Mouse (Mus musculus) forebrain, embryonic 10.5 days (tissue): ENCODE results near the gene Rassf5. TPM values are rescaled to one million over a fixed set of nuclear protein-coding genes. Genes with fewer than 3 reads are reported as not detected.

Source experiments
- DNase-seq: peaks from one replicate; pipeline ENCODE4 v3.0.0-alpha.2; 2017; ENCODE audit warnings: low spot score; ENCODE audit errors: extremely low spot score
- H3K27ac ChIP-seq: fragments of 300-500 bp; sonication (generic); 2 replicates; pipeline ENCODE4 v1.5.1; 2016; ENCODE audit warnings: mild to moderate bottlenecking
- H3K27me3 ChIP-seq: fragments of 300-500 bp; sonication (generic); 2 replicates; pipeline ENCODE4 v1.6.1; 2016; ENCODE audit warnings: mild to moderate bottlenecking; ENCODE audit not compliant: poor library complexity, severe bottlenecking
- H3K36me3 ChIP-seq: fragments of 300-500 bp; sonication (generic); replicated peaks from 2 replicates; pipeline ENCODE4 v1.6.1; 2016; ENCODE audit warnings: mild to moderate bottlenecking, moderate library complexity
- H3K4me1 ChIP-seq: fragments of 300-500 bp; sonication (generic); 2 replicates; pipeline ENCODE4 v1.6.1; 2016
- H3K4me3 ChIP-seq: fragments of 300-500 bp; sonication (generic); 2 replicates; pipeline ENCODE4 v1.5.1; 2016; ENCODE audit warnings: mild to moderate bottlenecking, moderate library complexity
- H3K9me3 ChIP-seq: fragments of 300-500 bp; sonication (generic); 2 replicates; pipeline ENCODE4 v1.6.1; 2016; ENCODE audit warnings: mild to moderate bottlenecking, moderate library complexity
- WGBS: fragments of 180-500 bp; shearing (Covaris S2); methylation state at CpG from one replicate; pipeline ENCODE4 v1.1.7; 2016; 5-methylcytosine and 5-hydroxymethylcytosine counted together
- polyA plus RNA-seq: library from polyadenylated mRNA; unstranded; fragments of >200 nt; fragmentation: Nextera tagmentation; extraction: Ambion mirVana; gene quantifications from 2 replicates; pipeline ENCODE4 v1.2.1, GENCODE M21; 2016

The Rassf5 gene
- polyA plus RNA-seq = 0.69 and 0.95 TPM in 2 replicates

GRCm38 (mm10) chr1:131245089-131245856 is at the start of gene Rassf5:
Gene Rassf5 (minus strand): TSS chr1:131245258.
- peaks cover 82% of the 10 kb centered on the region for H3K27me3 ChIP-seq

GRCm38 (mm10) chr1:131293922-131294250 is 48.8 kb upstream of the Rassf5 start:
- no peak overlapping the region for H3K4me3 ChIP-seq
- no peak overlapping the region for H3K27ac ChIP-seq
- H3K4me1 ChIP-seq = no peaks in the 10 kb centered on the region
- WGBS = 95% methylated on average over 2 of the region's 2 CpGs
- peaks cover 88% of the 10 kb centered on the region for H3K36me3 ChIP-seq
- no peak for DNase-seq
- H3K27me3 ChIP-seq = no peaks in the 10 kb centered on the region
- no peaks in the 10 kb centered on the region for H3K9me3 ChIP-seq

More at GRCm38 (mm10) chr1:131245089-131245856, at the start of gene Rassf5:
- peaks cover 34% of the 10 kb centered on the region for H3K4me1 ChIP-seq
- peak; percentile 45 for DNase-seq
- H3K36me3 ChIP-seq = no peaks in the 10 kb centered on the region
- no peaks in the 10 kb centered on the region for H3K9me3 ChIP-seq
- WGBS = under 1% methylated on average over 56 of the region's 60 CpGs
- peak within 1 kb of the TSS; percentile 66 for H3K4me3 ChIP-seq
- peak within 1 kb of the TSS; percentile 59 for H3K27ac ChIP-seq

GRCm38 (mm10) chr1:131293221-131293921 is 48.3 kb upstream of the Rassf5 start:
- no peaks in the 10 kb centered on the region for H3K9me3 ChIP-seq

GRCm38 (mm10) chr1:131290648-131291047 is 45.6 kb upstream of the Rassf5 start:
- Histone ChIP-seq H3K36me3 (peaks cover 77% of the 10 kb centered on the region), H3K27me3 (no peaks in the 10 kb centered on the region), H3K4me3 (no peak overlapping the region), H3K27ac (no peak overlapping the region), H3K4me1 (no peaks in the 10 kb centered on the region), H3K9me3 (no peaks in the 10 kb centered on the region)
- peak; percentile 56 for DNase-seq
- 52% methylated on average over 2 of the region's 2 CpGs for WGBS

More at GRCm38 (mm10) chr1:131293221-131293921, 48.3 kb upstream of the Rassf5 start:
- Histone ChIP-seq H3K4me3 (no peak overlapping the region), H3K36me3 (peaks cover 87% of the 10 kb centered on the region), H3K27ac (no peak overlapping the region), H3K4me1 (no peaks in the 10 kb centered on the region), H3K27me3 (no peaks in the 10 kb centered on the region)
- no peak for DNase-seq
- WGBS = 92% methylated on average over 4 of the region's 4 CpGs

- Histone ChIP-seq H3K27me3 (no peaks in the 10 kb centered on the region), H3K4me3 (no peak overlapping the region), H3K9me3 (no peaks in the 10 kb centered on the region), H3K4me1 (no peaks in the 10 kb centered on the region), H3K27ac (no peak overlapping the region), H3K36me3 (peaks cover 60% of the 10 kb centered on the region)
- no peak for DNase-seq
- 93% methylated on average over 6 of the region's 6 CpGs for WGBS
These were observed 43.9 kb upstream of the Rassf5 start for GRCm38 (mm10) chr1:131288938-131289337.

- no peaks in the 10 kb centered on the region for H3K9me3 ChIP-seq
- WGBS = 75% methylated on average over 2 of the region's 2 CpGs
- no peak for DNase-seq
These were observed 42.2 kb upstream of the Rassf5 start for GRCm38 (mm10) chr1:131287267-131287666.

GRCm38 (mm10) chr1:131286803-131287202 is 41.7 kb upstream of the Rassf5 start:
- 76% methylated on average over 5 of the region's 5 CpGs for WGBS
- H3K9me3 ChIP-seq = no peaks in the 10 kb centered on the region
- no peak overlapping the region for H3K4me3 ChIP-seq
- DNase-seq = no peak
- H3K36me3 ChIP-seq = peaks cover 39% of the 10 kb centered on the region
- no peaks in the 10 kb centered on the region for H3K4me1 ChIP-seq
- H3K27me3 ChIP-seq = no peaks in the 10 kb centered on the region
- no peak overlapping the region for H3K27ac ChIP-seq

More at GRCm38 (mm10) chr1:131287267-131287666, 42.2 kb upstream of the Rassf5 start:
- H3K27me3 ChIP-seq = no peaks in the 10 kb centered on the region
- no peak overlapping the region for H3K27ac ChIP-seq
- peaks cover 44% of the 10 kb centered on the region for H3K36me3 ChIP-seq
- H3K4me3 ChIP-seq = no peak overlapping the region
- H3K4me1 ChIP-seq = no peaks in the 10 kb centered on the region

- Histone ChIP-seq H3K27ac (no peak overlapping the region), H3K9me3 (no peaks in the 10 kb centered on the region), H3K36me3 (peaks cover 28% of the 10 kb centered on the region), H3K4me1 (no peaks in the 10 kb centered on the region), H3K27me3 (no peaks in the 10 kb centered on the region), H3K4me3 (no peak overlapping the region)
- 85% methylated on average over 4 of the region's 4 CpGs for WGBS
- DNase-seq = no peak
These were observed 39.6 kb upstream of the Rassf5 start for GRCm38 (mm10) chr1:131284616-131285015.

- 94% methylated on average over 1 of the region's 1 CpGs for WGBS
- no peak overlapping the region for H3K27ac ChIP-seq
- no peak for DNase-seq
These were observed 39.1 kb upstream of the Rassf5 start for GRCm38 (mm10) chr1:131284167-131284566.

GRCm38 (mm10) chr1:131281731-131282130 is 36.7 kb upstream of the Rassf5 start:
- no peak for DNase-seq
- 66% methylated on average over 4 of the region's 4 CpGs for WGBS
- H3K4me3 ChIP-seq = no peak overlapping the region
- H3K4me1 ChIP-seq = peaks cover 15% of the 10 kb centered on the region
- H3K27ac ChIP-seq = no peak overlapping the region
- peaks cover 8% of the 10 kb centered on the region for H3K36me3 ChIP-seq
- no peaks in the 10 kb centered on the region for H3K27me3 ChIP-seq
- no peaks in the 10 kb centered on the region for H3K9me3 ChIP-seq

More at GRCm38 (mm10) chr1:131284167-131284566, 39.1 kb upstream of the Rassf5 start:
- Histone ChIP-seq H3K4me3 (no peak overlapping the region), H3K9me3 (no peaks in the 10 kb centered on the region), H3K4me1 (peaks cover 4% of the 10 kb centered on the region), H3K36me3 (peaks cover 23% of the 10 kb centered on the region), H3K27me3 (no peaks in the 10 kb centered on the region)

GRCm38 (mm10) chr1:131280280-131280679 is 35.2 kb upstream of the Rassf5 start:
- Histone ChIP-seq H3K27ac (no peak overlapping the region), H3K27me3 (no peaks in the 10 kb centered on the region), H3K36me3 (no peaks in the 10 kb centered on the region), H3K4me3 (no peak overlapping the region), H3K4me1 (peaks cover 21% of the 10 kb centered on the region), H3K9me3 (no peaks in the 10 kb centered on the region)
- no peak for DNase-seq
- WGBS = 66% methylated on average over 3 of the region's 3 CpGs

- H3K4me1 ChIP-seq = peaks cover 29% of the 10 kb centered on the region
- H3K27ac ChIP-seq = peak within 1 kb of the TSS; percentile 56; the same call in 1 of the 2 replicates
- no peak for DNase-seq
- H3K9me3 ChIP-seq = no peaks in the 10 kb centered on the region
- WGBS = 48% methylated on average over 4 of the region's 4 CpGs
- no peaks in the 10 kb centered on the region for H3K36me3 ChIP-seq
- H3K4me3 ChIP-seq = peak within 1 kb of the TSS; percentile 14; the same call in 1 of the 2 replicates
- H3K27me3 ChIP-seq = no peaks in the 10 kb centered on the region
These were observed 34.4 kb upstream of the Rassf5 start, which contains the start of gene Ikbke for GRCm38 (mm10) chr1:131279456-131279776. Gene Ikbke (minus strand): TSS chr1:131279606.
